Mouse (Mus musculus) liver, embryonic 14.5 days (tissue): Measurements from ENCODE around the gene Ncf1. TPM values are rescaled to one million over a fixed set of nuclear protein-coding genes. Genes with fewer than 3 reads are reported as not detected.

Source experiments
- ATAC-seq: fragments of 200-750 bp; cut with Nextera tagmentation; 2 replicates; pipeline ENCODE4 v1.8.0; 2017; ENCODE audit warnings: moderate number of reproducible peaks, mild to moderate bottlenecking, moderate library complexity; ENCODE audit not compliant: insufficient read depth
- DNase-seq, 3 experiments: peaks; one replicate each; pipeline ENCODE4 v3.0.0-alpha.2; 2012 to 2013; ENCODE audit warnings: low read depth in 3 of 3, low spot score in 3 of 3
- H3K27ac ChIP-seq: fragments of 300-500 bp; sonication (generic); 2 replicates; pipeline ENCODE4 v1.5.1; 2014; ENCODE audit warnings: moderate library complexity, mild to moderate bottlenecking, control low read depth, inconsistent platforms
- H3K27me3 ChIP-seq: fragments of 300-500 bp; sonication (generic); 2 replicates; pipeline ENCODE4 v1.6.1; 2014; ENCODE audit warnings: mild to moderate bottlenecking, low read length, moderate library complexity; ENCODE audit not compliant: control insufficient read depth, insufficient read depth
- H3K36me3 ChIP-seq: fragments of 300-500 bp; sonication (generic); replicated peaks from 2 replicates; pipeline ENCODE4 v1.6.1; 2014; ENCODE audit warnings: low read depth; ENCODE audit not compliant: control insufficient read depth, insufficient read depth
- H3K4me1 ChIP-seq, 2 experiments: fragments of 200-500 bp in 1 of 2; fragments of 300-500 bp in 1 of 2; sonication (generic) in 1 of 2; replicated peaks; 2 replicates each; pipeline ENCODE4 v1.6.1; 2012 to 2014; ENCODE audit warnings: antibody characterized with exemption in 1 of 2, inconsistent platforms in 1 of 2, low read length in 1 of 2; ENCODE audit not compliant: control insufficient read depth in 2 of 2, insufficient read depth in 2 of 2
- H3K4me2 ChIP-seq: fragments of 300-500 bp; sonication (generic); 2 replicates; pipeline ENCODE4 v1.6.1; 2014; ENCODE audit warnings: low read depth, mild to moderate bottlenecking, control low read depth, moderate library complexity
- H3K4me3 ChIP-seq, 2 experiments: fragments of 200-500 bp in 1 of 2; fragments of 300-500 bp in 1 of 2; sonication (generic) in 1 of 2; 2 replicates each; pipeline ENCODE4 v1.5.1; 2012 to 2014; ENCODE audit warnings: low read depth in 2 of 2, low read length in 2 of 2, mild to moderate bottlenecking in 2 of 2, control low read depth in 1 of 2, inconsistent platforms in 1 of 2, moderate library complexity in 1 of 2; ENCODE audit not compliant: insufficient read depth in 1 of 2
- H3K9ac ChIP-seq: fragments of 300-500 bp; sonication (generic); replicated peaks from 2 replicates; pipeline ENCODE4 v1.6.1; 2014; ENCODE audit warnings: mild to moderate bottlenecking, control low read depth, moderate library complexity
- H3K9me3 ChIP-seq: fragments of 300-500 bp; sonication (generic); 2 replicates; pipeline ENCODE4 v1.6.1; 2016; ENCODE audit warnings: low read length, mixed read lengths; ENCODE audit not compliant: control insufficient read depth
- CTCF ChIP-seq: IDR thresholded peaks from 2 replicates; pipeline ENCODE4 v1.5.1; 2016; ENCODE audit warnings: antibody characterized with exemption, low read depth, control low read depth
- EP300 ChIP-seq: IDR thresholded peaks from 2 replicates; pipeline ENCODE4 v1.6.1; 2016; ENCODE audit warnings: antibody characterized with exemption, low read depth
- WGBS: fragments of 180-500 bp; shearing (Covaris S2); extraction: QIAGEN DNeasy Blood & Tissue Kit; methylation state at CpG from one replicate; pipeline ENCODE4 v1.1.7; 2014; ENCODE audit not compliant: insufficient replicate concordance; 5-methylcytosine and 5-hydroxymethylcytosine counted together
- polyA plus RNA-seq, 2 experiments: library from polyadenylated mRNA; depleted of rRNA in 1 of 2; stranded (reverse) in 1 of 2; unstranded in 1 of 2; fragments of >200 nt; fragmentation: Nextera tagmentation in 1 of 2; extraction: Ambion mirVana in 1 of 2; gene quantifications; 2 replicates each; pipeline versions ENCODE4 v1.2.1 to v1.2.3; 2012 to 2014

Gene Ncf1
- polyA plus RNA-seq, 2 experiments = 9.8 to 11.1 TPM

DNA sequence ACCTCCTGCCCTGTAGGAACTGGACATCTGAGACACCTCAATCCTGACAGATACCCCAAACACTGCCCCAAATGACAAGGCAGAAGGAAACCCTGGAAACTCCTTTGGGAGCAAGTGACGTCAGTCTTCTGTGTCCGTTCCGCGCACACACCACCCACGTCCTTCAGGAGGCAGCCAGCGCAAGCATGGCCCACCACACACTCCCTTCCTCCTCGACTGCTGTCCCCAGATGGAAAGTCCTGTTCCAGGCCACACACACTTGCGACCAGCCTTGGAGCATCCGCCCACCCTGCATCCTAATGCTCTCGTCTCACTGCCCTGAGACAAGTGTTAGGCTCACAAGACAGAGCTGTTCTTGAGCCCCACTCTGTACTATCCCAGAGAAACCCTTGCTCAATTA lies 25.9 kb upstream of the Ncf1 start:
- 89% methylated on average over 10 of the region's 10 CpGs for WGBS
- ATAC-seq = no peak
- Histone ChIP-seq H3K36me3 (peaks cover 30% of the 10 kb centered on the region), H3K9ac (no peak overlapping the region), H3K4me2 (no peak overlapping the region), H3K27ac (no peak overlapping the region), H3K27me3 (no peaks in the 10 kb centered on the region), H3K4me3 (no peak overlapping the region), H3K4me1 (no peaks in the 10 kb centered on the region), H3K9me3 (no peaks in the 10 kb centered on the region)
- no peak for DNase-seq
- no peak for TF ChIP-seq CTCF
- no peak for TF ChIP-seq EP300

DNA sequence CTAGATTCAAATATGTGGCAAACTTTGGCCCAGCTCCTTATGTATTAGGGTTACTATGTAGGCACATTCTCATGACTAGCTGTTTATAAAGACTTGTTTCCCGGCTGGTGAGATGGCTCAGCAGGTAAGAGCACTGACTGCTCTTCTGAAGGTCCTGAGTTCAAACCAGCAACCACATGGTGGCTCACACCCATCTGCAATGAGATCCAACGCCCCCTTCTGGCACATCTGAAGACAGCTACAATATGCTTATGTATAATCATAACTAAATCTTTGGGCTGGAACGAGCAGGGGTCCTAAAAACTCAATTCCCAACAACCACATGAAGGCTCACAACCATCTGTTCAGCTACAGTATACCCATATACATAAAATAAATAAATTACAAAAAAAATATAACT lies 24.4 kb upstream of the Ncf1 start:
- no peaks in the 10 kb centered on the region for H3K4me1 ChIP-seq
- 67% methylated on average over 3 of the region's 3 CpGs for WGBS
- H3K9me3 ChIP-seq = no peaks in the 10 kb centered on the region
- H3K36me3 ChIP-seq = peaks cover 41% of the 10 kb centered on the region
- TF ChIP-seq CTCF (peak; percentile 42; the same call in 1 of the 2 replicates), EP300 (no peak)
- no peaks in the 10 kb centered on the region for H3K27me3 ChIP-seq
- no peak overlapping the region for H3K27ac ChIP-seq
- no peak overlapping the region for H3K4me2 ChIP-seq
- DNase-seq = no peak
- no peak overlapping the region for H3K4me3 ChIP-seq
- no peak overlapping the region for H3K9ac ChIP-seq
- no peak for ATAC-seq

DNA sequence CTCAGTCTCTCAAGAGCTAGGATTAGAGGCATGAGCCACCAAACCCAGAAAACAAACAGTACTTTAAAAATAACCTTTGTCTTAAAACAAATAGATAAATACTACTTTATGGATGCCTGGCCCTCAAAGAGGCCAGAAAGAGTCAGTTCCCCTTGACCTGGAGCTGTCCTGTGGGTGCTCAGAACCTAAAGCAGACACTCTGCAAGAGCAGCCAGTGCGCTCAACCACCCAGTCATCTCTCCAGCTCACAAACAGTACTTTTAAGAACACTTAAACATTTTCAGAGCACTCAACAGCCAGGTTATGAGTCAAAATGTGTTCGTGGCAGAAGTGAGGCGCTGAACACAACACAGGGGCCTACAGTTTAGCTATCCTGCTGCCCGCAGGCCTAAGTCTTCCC lies 21.7 kb upstream of the Ncf1 start:
- TF ChIP-seq EP300 (no peak), CTCF (no peak)
- no peak overlapping the region for H3K9ac ChIP-seq
- H3K4me2 ChIP-seq = no peak overlapping the region
- no peaks in the 10 kb centered on the region for H3K4me1 ChIP-seq
- ATAC-seq (no peak), DNase-seq (no peak)
- H3K4me3 ChIP-seq = no peak overlapping the region
- H3K36me3 ChIP-seq = peaks cover 66% of the 10 kb centered on the region
- WGBS = 91% methylated on average over 4 of the region's 4 CpGs
- H3K27ac ChIP-seq = no peak overlapping the region
- H3K27me3 ChIP-seq = no peaks in the 10 kb centered on the region
- no peaks in the 10 kb centered on the region for H3K9me3 ChIP-seq

DNA sequence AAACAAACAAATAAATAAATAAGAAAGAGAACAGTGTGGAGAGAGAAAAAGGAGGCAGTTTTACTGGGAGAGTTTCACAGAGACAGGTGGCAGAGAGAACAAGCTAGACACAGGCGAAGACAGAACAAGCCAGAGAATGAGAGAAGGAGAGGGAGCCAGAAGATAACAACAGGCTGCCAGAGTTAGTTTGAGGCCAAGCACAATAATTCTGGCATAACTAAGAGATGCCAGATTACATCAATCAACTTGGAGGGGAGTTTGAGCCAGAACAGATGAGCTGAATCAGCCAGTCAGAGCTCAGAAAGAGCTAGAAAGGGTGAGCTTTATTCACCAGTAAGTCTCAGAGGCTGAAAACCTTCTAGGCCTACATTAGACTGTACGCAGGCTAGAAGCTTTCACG lies 21.2 kb upstream of the Ncf1 start:
- Histone ChIP-seq H3K4me3 (no peak overlapping the region), H3K27me3 (no peaks in the 10 kb centered on the region), H3K9me3 (no peaks in the 10 kb centered on the region), H3K27ac (no peak overlapping the region), H3K4me2 (no peak overlapping the region), H3K36me3 (peaks cover 66% of the 10 kb centered on the region), H3K9ac (no peak overlapping the region), H3K4me1 (no peaks in the 10 kb centered on the region)
- TF ChIP-seq EP300 (no peak), CTCF (no peak)
- no peak for ATAC-seq
- WGBS = 85% methylated on average over 3 of the region's 3 CpGs
- DNase-seq = no peak

DNA sequence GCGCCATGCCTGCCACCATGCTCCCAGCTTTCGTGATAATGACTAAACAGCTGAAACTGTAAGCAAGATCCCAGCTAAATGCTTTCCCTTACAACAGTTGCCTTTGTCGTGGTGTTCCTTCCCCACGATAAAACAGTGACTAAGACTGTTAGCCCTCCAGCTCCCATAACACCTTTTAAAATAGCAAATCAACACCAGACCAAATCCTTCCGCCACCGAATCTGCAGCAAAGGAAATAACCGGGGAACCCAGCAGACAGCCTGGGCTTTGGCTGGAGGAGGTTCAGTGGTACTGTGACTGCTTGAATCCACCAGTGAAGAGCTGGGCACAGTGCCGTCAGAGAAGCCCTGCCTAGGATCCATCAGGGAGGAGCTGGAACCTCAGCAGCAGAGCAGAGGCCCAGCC lies 19.8 kb upstream of the Ncf1 start:
- Histone ChIP-seq H3K4me3 (no peak overlapping the region), H3K9ac (no peak overlapping the region), H3K4me2 (no peak overlapping the region), H3K9me3 (no peaks in the 10 kb centered on the region), H3K4me1 (no peaks in the 10 kb centered on the region), H3K27me3 (no peaks in the 10 kb centered on the region), H3K27ac (no peak overlapping the region), H3K36me3 (peaks cover 66% of the 10 kb centered on the region)
- no peak for TF ChIP-seq EP300
- TF ChIP-seq CTCF = no peak
- DNase-seq (no peak), ATAC-seq (no peak)
- 83% methylated on average over 8 of the region's 8 CpGs for WGBS
